Mouse (Mus musculus) megakaryocyte-erythroid progenitor cell, adult 5-6 weeks (primary cell): Measurements from ENCODE around the gene Odf3l2. TPM values are rescaled to one million over a fixed set of nuclear protein-coding genes. Genes with fewer than 3 reads are reported as not detected.
A peak's percentile ranks its signal among the peaks of the same experiment; 100 is the strongest.

ENCODE experiments used
- ATAC-seq: replicated peaks from 2 replicates; pipeline ENCODE4 v1.8.0; 2016; ENCODE audit warnings: mild to moderate bottlenecking, inconsistent platforms; ENCODE audit not compliant: severe bottlenecking, poor library complexity, low FRiP score, low TSS enrichment
- total RNA-seq, 2 experiments: library from RNA; stranded (forward) in 1 of 2; stranded (reverse) in 1 of 2; fragments of 200-1000, 215-1000 nt in 1 of 2; fragments of >200 nt in 1 of 2; fragmentation: Nextera tagmentation in 1 of 2; gene quantifications; 2 replicates each; pipeline ENCODE4 v1.2.3; 2014 to 2017

Gene Odf3l2
- total RNA-seq, 2 experiments from 2014 or later: not detected

GRCm38 (mm10) chr10:79636287-79636686, 9.3 kb downstream of the Odf3l2 start:
- no peak for ATAC-seq

GRCm38 (mm10) chr10:79633006-79633777, 12.3 kb downstream of the Odf3l2 start:
- ATAC-seq: no peak

- ATAC-seq: no peak
These were observed 14.1 kb downstream of the Odf3l2 start for GRCm38 (mm10) chr10:79631432-79631831.

- ATAC-seq: no peak
These were observed 17.2 kb downstream of the Odf3l2 start for GRCm38 (mm10) chr10:79628377-79628776.

- no peak for ATAC-seq
These were observed 19.4 kb downstream of the Odf3l2 start for GRCm38 (mm10) chr10:79626156-79626555.

- ATAC-seq: no peak
These were observed 20.1 kb downstream of the Odf3l2 start for GRCm38 (mm10) chr10:79625398-79625797.

GRCm38 (mm10) chr10:79623950-79624349, 21.6 kb downstream of the Odf3l2 start:
- no peak for ATAC-seq

- no peak for ATAC-seq
These were observed 29.2 kb downstream of the Odf3l2 start for GRCm38 (mm10) chr10:79616376-79616775.

GRCm38 (mm10) chr10:79615860-79616259, 29.7 kb downstream of the Odf3l2 start:
- no peak for ATAC-seq

GRCm38 (mm10) chr10:79614305-79614643, 31.3 kb downstream of the Odf3l2 start:
- 0 out of 2 replicates have a peak, but pooled peaks have one; percentile 23 for ATAC-seq

GRCm38 (mm10) chr10:79613578-79614304, 31.8 kb downstream of the Odf3l2 start, which contains the start of gene C2cd4c:
Gene C2cd4c, minus strand, starts transcription at chr10:79614025.
- peak; percentile 84 for ATAC-seq

GRCm38 (mm10) chr10:79612192-79613135, 33.1 kb downstream of the Odf3l2 start:
- ATAC-seq: no peak

GRCm38 (mm10) chr10:79611296-79611695, 34.2 kb downstream of the Odf3l2 start:
- ATAC-seq: no peak

- no peak for ATAC-seq
These were observed 36.3 kb downstream of the Odf3l2 start for GRCm38 (mm10) chr10:79609276-79609675.

- ATAC-seq: no peak
These were observed 37.6 kb downstream of the Odf3l2 start for GRCm38 (mm10) chr10:79607892-79608291.

GRCm38 (mm10) chr10:79606537-79606936, 39.0 kb downstream of the Odf3l2 start:
- no peak for ATAC-seq

GRCm38 (mm10) chr10:79597936-79598230, 47.7 kb downstream of the Odf3l2 start:
- ATAC-seq: no peak

- ATAC-seq: no peak
These were observed 48.2 kb downstream of the Odf3l2 start for GRCm38 (mm10) chr10:79597051-79597935.

- 0 out of 2 replicates have a peak, but pooled peaks have one; percentile 9 for ATAC-seq
These were observed 50.0 kb downstream of the Odf3l2 start for GRCm38 (mm10) chr10:79595590-79595929.
